Mouse (Mus musculus) olfactory bulb, adult 2 months (tissue): ENCODE results near the gene Fancg. TPM values are rescaled to one million over a fixed set of nuclear protein-coding genes. Genes with fewer than 3 reads are reported as not detected.
A peak's percentile ranks its signal among the peaks of the same experiment; 100 is the strongest.

Experiments used
- H3K27ac ChIP-seq: fragments of 200-500 bp; 2 replicates; pipeline ENCODE4 v1.5.1; 2012; ENCODE audit warnings: low read depth, low read length; ENCODE audit not compliant: insufficient read depth
- H3K4me1 ChIP-seq: fragments of 200-500 bp; 2 replicates; pipeline ENCODE4 v1.6.1; 2012; ENCODE audit warnings: low read length; ENCODE audit not compliant: control insufficient read depth, insufficient read depth
- H3K4me3 ChIP-seq: fragments of 200-500 bp; 2 replicates; pipeline ENCODE4 v1.5.1; 2012; ENCODE audit warnings: mild to moderate bottlenecking, low read depth, low read length, moderate library complexity; ENCODE audit not compliant: insufficient read depth
- CTCF ChIP-seq: fragments of 200-500 bp; IDR thresholded peaks from 2 replicates; pipeline ENCODE4 v1.5.1; 2012; ENCODE audit warnings: low read depth, mild to moderate bottlenecking, low read length, moderate library complexity; ENCODE audit not compliant: insufficient read depth
- POLR2A ChIP-seq: fragments of 200-500 bp; IDR thresholded peaks from 2 replicates; pipeline ENCODE4 v1.6.1; 2012; ENCODE audit warnings: mild to moderate bottlenecking, low read depth, low read length, moderate library complexity; ENCODE audit not compliant: insufficient read depth
- WGBS: fragments of 180-500 bp; shearing (Covaris S2); methylation state at CpG from one replicate; pipeline ENCODE4 v1.1.7; 2018; 5-methylcytosine and 5-hydroxymethylcytosine counted together
- polyA plus RNA-seq: library from polyadenylated mRNA; stranded (reverse); fragments of >200 nt; gene quantifications from 2 replicates; pipeline ENCODE4 v1.2.4, GENCODE M21; 2012; ENCODE audit warnings: low replicate concordance; ENCODE audit not compliant: missing spikeins, insufficient read depth, insufficient read length

Gene Fancg
- polyA plus RNA-seq, 1 experiment: not detected

- no peak for TF ChIP-seq POLR2A
- no peak for TF ChIP-seq CTCF
- 58% methylated on average over 11 of the region's 11 CpGs for WGBS
- H3K4me1 ChIP-seq: peaks cover 49% of the 10 kb centered on the region
- no peak overlapping the region for H3K4me3 ChIP-seq
- H3K27ac ChIP-seq: no peak overlapping the region
Measured at GRCm38 (mm10) chr4:42957306-42957705, 53.0 kb downstream of the Fancg start.

GRCm38 (mm10) chr4:42956581-42956980 lies 53.7 kb downstream of the Fancg start:
- 92% methylated on average over 17 of the region's 17 CpGs for WGBS
- H3K27ac ChIP-seq: no peak overlapping the region
- TF ChIP-seq POLR2A: no peak
- TF ChIP-seq CTCF: no peak
- H3K4me1 ChIP-seq: peaks cover 49% of the 10 kb centered on the region
- no peak overlapping the region for H3K4me3 ChIP-seq

- peaks cover 49% of the 10 kb centered on the region for H3K4me1 ChIP-seq
- TF ChIP-seq CTCF (no peak), POLR2A (no peak)
- H3K4me3 ChIP-seq: no peak overlapping the region
- 58% methylated on average over 3 of the region's 3 CpGs for WGBS
- no peak overlapping the region for H3K27ac ChIP-seq
Measured at GRCm38 (mm10) chr4:42955200-42955599, 55.1 kb downstream of the Fancg start.

- 3% methylated on average over 10 of the region's 10 CpGs for WGBS
Measured at GRCm38 (mm10) chr4:42954297-42954696, 56.0 kb downstream of the Fancg start.

GRCm38 (mm10) chr4:42953435-42954094 lies 56.7 kb downstream of the Fancg start:
- TF ChIP-seq POLR2A (peak; percentile 42; the same call in 1 of the 2 replicates), CTCF (no peak)
- 9% methylated on average over 10 of the region's 10 CpGs for WGBS
- Histone ChIP-seq H3K4me1 (peaks cover 42% of the 10 kb centered on the region), H3K4me3 (peak overlapping the region; percentile 79), H3K27ac (peak overlapping the region; percentile 91)

More at GRCm38 (mm10) chr4:42954297-42954696, 56.0 kb downstream of the Fancg start:
- Histone ChIP-seq H3K27ac (peak overlapping the region; percentile 72), H3K4me1 (peaks cover 47% of the 10 kb centered on the region), H3K4me3 (peak overlapping the region; percentile 36)
- TF ChIP-seq CTCF: peak; percentile 86
- TF ChIP-seq POLR2A: no peak

- Histone ChIP-seq H3K4me1 (peaks cover 40% of the 10 kb centered on the region), H3K27ac (peak overlapping the region; percentile 91), H3K4me3 (peak overlapping the region; percentile 79)
- 52% methylated on average over 7 of the region's 7 CpGs for WGBS
- no peak for TF ChIP-seq POLR2A
Measured at GRCm38 (mm10) chr4:42952563-42952962, 57.7 kb downstream of the Fancg start.

Other genes with a start within 250 kb of the Fancg start
- not detected in 2 replicates for gene Ccl21a, start 236.5 kb downstream of the Fancg start, polyA plus RNA-seq
- not detected in 2 replicates for gene Fam205a1, start 156.6 kb downstream of the Fancg start, polyA plus RNA-seq
- gene Gm12394, start 153.7 kb downstream of the Fancg start, polyA plus RNA-seq: not detected in 2 replicates
- gene Fam205c, start 136.3 kb downstream of the Fancg start, polyA plus RNA-seq: not detected in 2 replicates
- gene Phf24, start 93.8 kb downstream of the Fancg start, polyA plus RNA-seq: not detected in 2 replicates
- gene Dnajb5, start 60.7 kb downstream of the Fancg start, polyA plus RNA-seq: 176 TPM in 1 of 2 replicates, not detected in the other
- gene 1700022I11Rik, start 40.9 kb downstream of the Fancg start, polyA plus RNA-seq: not detected in 2 replicates
- 261 and 1,669 TPM in 2 replicates for gene Vcp, start 10.0 kb downstream of the Fancg start, polyA plus RNA-seq
- not detected in 2 replicates for gene Pigo, start 15.3 kb upstream of the Fancg start, polyA plus RNA-seq
- not detected in 2 replicates for gene Stoml2, start 21.2 kb upstream of the Fancg start, polyA plus RNA-seq
- not detected in 2 replicates for gene Fam214b, start 35.7 kb upstream of the Fancg start, polyA plus RNA-seq
- not detected in 2 replicates for gene Unc13b, start 48.4 kb upstream of the Fancg start, polyA plus RNA-seq